Mouse (Mus musculus) spleen, adult 2 months (tissue): ENCODE data around the gene Cend1.

Experiments
- CTCF ChIP-seq: fragments of 200-500 bp; IDR thresholded peaks from 2 replicates; pipeline ENCODE4 v1.5.1; 2011; ENCODE audit warnings: mild to moderate bottlenecking, inconsistent platforms; ENCODE audit not compliant: insufficient read depth, insufficient read length, insufficient replicate concordance; ENCODE audit errors: extremely low read depth
- POLR2A ChIP-seq: fragments of 200-500 bp; IDR thresholded peaks from 2 replicates; pipeline ENCODE4 v1.6.1; 2011; ENCODE audit warnings: low read depth, low read length, inconsistent platforms

- TF ChIP-seq CTCF (no peak), POLR2A (no peak)
Measured at GRCm38 (mm10) chr7:141390326-141391259, 38.7 kb downstream of the Cend1 start.
